Mouse (Mus musculus) embryonic facial prominence, embryonic 11.5 days (tissue): ENCODE data around the gene Tiam1. TPM values are rescaled to one million over a fixed set of nuclear protein-coding genes. Genes with fewer than 3 reads are reported as not detected.

Experiments
- ATAC-seq: fragments of 200-750 bp; cut with Nextera tagmentation; replicated peaks from 2 replicates; pipeline ENCODE4 v1.8.0; 2017; ENCODE audit warnings: low read depth; ENCODE audit not compliant: insufficient number of reproducible peaks, low FRiP score, low TSS enrichment
- DNase-seq: peaks from one replicate; pipeline ENCODE4 v3.0.0-alpha.2; 2015; ENCODE audit warnings: low spot score
- H3K27ac ChIP-seq: fragments of 300-500 bp; sonication (generic); replicated peaks from 2 replicates; pipeline ENCODE4 v1.5.1; 2014; ENCODE audit warnings: mild to moderate bottlenecking, low read depth, low read length, control low read depth
- H3K27me3 ChIP-seq: fragments of 300-500 bp; sonication (generic); 2 replicates; pipeline ENCODE4 v1.6.1; 2014; ENCODE audit warnings: mild to moderate bottlenecking, low read length, moderate library complexity, mixed read lengths; ENCODE audit not compliant: control insufficient read depth, insufficient read depth
- H3K36me3 ChIP-seq: fragments of 300-500 bp; sonication (generic); replicated peaks from 2 replicates; pipeline ENCODE4 v1.6.1; 2014; ENCODE audit warnings: low read depth, mild to moderate bottlenecking, low read length, moderate library complexity, mixed read lengths; ENCODE audit not compliant: control insufficient read depth, insufficient read depth
- H3K4me1 ChIP-seq: fragments of 300-500 bp; sonication (generic); 2 replicates; pipeline ENCODE4 v1.6.1; 2014; ENCODE audit warnings: low read length, mixed read lengths; ENCODE audit not compliant: control insufficient read depth, insufficient read depth
- H3K4me2 ChIP-seq: fragments of 300-500 bp; sonication (generic); 2 replicates; pipeline ENCODE4 v1.6.1; 2014; ENCODE audit warnings: low read depth, mild to moderate bottlenecking, control low read depth, low read length, moderate library complexity
- H3K4me3 ChIP-seq: fragments of 300-500 bp; sonication (generic); 2 replicates; pipeline ENCODE4 v1.5.1; 2014; ENCODE audit warnings: low read depth, low read length, control low read depth
- H3K9ac ChIP-seq: fragments of 300-500 bp; sonication (generic); replicated peaks from 2 replicates; pipeline ENCODE4 v1.6.1; 2014; ENCODE audit warnings: mild to moderate bottlenecking, control low read depth, low read length
- H3K9me3 ChIP-seq: fragments of 300-500 bp; sonication (generic); replicated peaks from 2 replicates; pipeline ENCODE4 v1.6.1; 2016; ENCODE audit warnings: mild to moderate bottlenecking, low read length, inconsistent platforms, mixed read lengths; ENCODE audit not compliant: control insufficient read depth
- WGBS: fragments of 180-500 bp; shearing (Covaris S2); extraction: QIAGEN DNeasy Blood & Tissue Kit; methylation state at CpG from one replicate; pipeline ENCODE4 v1.1.7; 2014; 5-methylcytosine and 5-hydroxymethylcytosine counted together
- polyA plus RNA-seq: library from polyadenylated mRNA; unstranded; fragments of >200 nt; fragmentation: Nextera tagmentation; extraction: Ambion mirVana; gene quantifications from 2 replicates; pipeline ENCODE4 v1.2.1, GENCODE M21; 2014

Gene Tiam1
- polyA plus RNA-seq, 1 experiment from 2014 or later: 33.8 TPM

GRCm38 (mm10) chr16:89839829-89840228 lies 303.7 kb downstream of the Tiam1 start:
- Histone ChIP-seq H3K36me3 (no peaks in the 10 kb centered on the region), H3K27ac (no peak overlapping the region), H3K9me3 (no peaks in the 10 kb centered on the region), H3K27me3 (no peaks in the 10 kb centered on the region), H3K4me3 (no peak overlapping the region), H3K4me2 (no peak overlapping the region), H3K4me1 (no peaks in the 10 kb centered on the region), H3K9ac (no peak overlapping the region)
- ATAC-seq (no peak), DNase-seq (no peak)
- 81% methylated on average over 5 of the region's 5 CpGs for WGBS

DNA sequence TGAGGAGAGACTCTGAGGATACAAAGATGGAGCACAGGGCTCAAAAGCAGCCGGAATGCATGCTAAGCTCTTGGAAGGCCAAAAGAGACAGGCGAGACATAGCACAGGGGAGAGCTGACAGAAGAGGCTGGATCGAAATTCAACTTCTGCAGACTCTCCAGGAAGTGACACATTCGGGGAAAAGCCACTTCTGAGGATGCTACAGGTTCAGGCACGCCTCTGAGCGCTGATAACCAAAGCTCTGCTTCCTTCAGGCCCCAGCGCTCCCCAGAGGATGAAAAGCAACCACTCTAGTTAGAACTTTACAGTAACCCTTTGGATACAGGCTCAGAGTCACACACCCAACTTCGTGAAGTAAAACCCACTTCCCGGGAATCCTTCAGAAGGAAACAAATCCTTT lies 306.5 kb downstream of the Tiam1 start:
- no peak overlapping the region for H3K27ac ChIP-seq

DNA sequence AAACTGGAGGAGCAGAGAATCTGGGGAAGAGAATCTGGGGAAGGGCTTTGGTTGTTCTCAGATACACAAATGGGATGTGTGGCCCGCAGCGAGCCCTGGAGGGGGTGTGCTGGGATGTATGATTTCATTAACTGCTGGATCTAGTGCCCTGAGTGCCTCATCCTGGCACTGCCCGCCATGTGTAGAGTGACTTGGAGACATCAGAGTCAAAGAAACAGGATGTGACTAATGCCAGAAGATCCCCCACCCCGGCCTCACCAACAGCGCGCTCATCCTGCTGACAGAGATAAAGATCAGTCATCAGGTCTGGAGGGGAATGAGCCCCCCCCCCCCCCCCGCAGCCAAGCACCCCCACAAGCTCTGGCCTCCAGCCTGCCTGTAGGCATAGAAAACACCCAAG lies 308.0 kb downstream of the Tiam1 start:
- Histone ChIP-seq H3K4me2 (no peak overlapping the region), H3K27ac (no peak overlapping the region), H3K27me3 (no peaks in the 10 kb centered on the region), H3K9ac (no peak overlapping the region), H3K9me3 (no peaks in the 10 kb centered on the region), H3K4me3 (no peak overlapping the region), H3K36me3 (no peaks in the 10 kb centered on the region), H3K4me1 (no peaks in the 10 kb centered on the region)
- WGBS: 83% methylated on average over 7 of the region's 7 CpGs
- DNase-seq (no peak), ATAC-seq (no peak)

More for the DNA sequence above, 306.5 kb downstream of the Tiam1 start:
- DNase-seq: no peak
- ATAC-seq: no peak
- no peaks in the 10 kb centered on the region for H3K27me3 ChIP-seq
- no peaks in the 10 kb centered on the region for H3K9me3 ChIP-seq
- no peaks in the 10 kb centered on the region for H3K36me3 ChIP-seq
- no peak overlapping the region for H3K9ac ChIP-seq
- H3K4me2 ChIP-seq: no peak overlapping the region
- H3K4me1 ChIP-seq: no peaks in the 10 kb centered on the region
- WGBS: 68% methylated on average over 9 of the region's 9 CpGs
- no peak overlapping the region for H3K4me3 ChIP-seq

DNA sequence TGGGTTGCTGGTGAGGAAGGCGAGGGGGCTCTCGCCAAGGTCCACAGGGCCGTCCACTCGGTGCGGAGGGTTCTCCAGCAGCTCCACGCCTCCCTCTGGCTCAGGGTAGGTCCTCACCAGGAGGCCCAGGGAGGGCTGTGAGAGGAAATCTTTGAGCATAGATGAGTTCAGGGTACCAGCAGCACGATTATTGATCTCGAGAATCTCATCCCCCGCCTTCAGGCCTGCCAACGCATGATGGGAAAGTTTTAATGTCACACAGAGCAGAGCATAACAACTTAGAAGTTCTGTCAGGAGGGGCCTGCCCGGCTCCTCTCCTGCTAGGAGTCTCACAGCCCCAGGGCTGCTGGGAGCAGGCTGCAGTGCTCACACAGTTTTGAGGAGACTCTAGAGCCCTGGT lies 310.6 kb downstream of the Tiam1 start:
- Histone ChIP-seq H3K36me3 (no peaks in the 10 kb centered on the region), H3K9me3 (no peaks in the 10 kb centered on the region), H3K9ac (no peak overlapping the region), H3K27me3 (no peaks in the 10 kb centered on the region), H3K4me1 (no peaks in the 10 kb centered on the region), H3K4me2 (no peak overlapping the region), H3K27ac (no peak overlapping the region), H3K4me3 (no peak overlapping the region)
- no peak for ATAC-seq
- 79% methylated on average over 11 of the region's 11 CpGs for WGBS
- no peak for DNase-seq

DNA sequence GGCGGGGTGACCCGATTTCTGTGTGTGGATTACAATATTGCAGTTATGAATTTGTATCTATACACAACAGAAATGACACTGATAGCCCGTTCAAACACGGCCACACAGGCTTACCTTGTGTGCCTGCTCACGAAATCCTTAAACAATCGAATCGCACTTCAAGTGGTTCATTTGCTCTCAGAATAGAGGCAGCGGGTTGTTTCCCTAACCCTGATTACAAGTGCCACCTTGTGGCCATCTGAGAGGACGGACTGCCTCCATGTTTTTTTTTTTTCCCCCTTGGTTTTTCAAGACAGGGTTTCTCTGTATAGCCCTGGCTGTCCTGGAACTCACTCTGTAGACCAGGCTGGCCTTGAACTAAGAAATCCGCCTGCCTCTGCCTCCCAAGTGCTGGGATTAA lies 312.4 kb downstream of the Tiam1 start:
- no peak for ATAC-seq

GRCm38 (mm10) chr16:89830221-89830648 lies 313.3 kb downstream of the Tiam1 start:
- ATAC-seq (no peak), DNase-seq (no peak)
- WGBS: 78% methylated on average over 15 of the region's 15 CpGs
- Histone ChIP-seq H3K4me3 (no peak overlapping the region), H3K27ac (no peak overlapping the region), H3K4me2 (no peak overlapping the region), H3K27me3 (no peaks in the 10 kb centered on the region), H3K9ac (no peak overlapping the region), H3K4me1 (no peaks in the 10 kb centered on the region), H3K9me3 (no peaks in the 10 kb centered on the region), H3K36me3 (no peaks in the 10 kb centered on the region)

More for the DNA sequence above, 312.4 kb downstream of the Tiam1 start:
- H3K27ac ChIP-seq: no peak overlapping the region
- peak; percentile 77 for DNase-seq
- H3K4me1 ChIP-seq: no peaks in the 10 kb centered on the region
- no peaks in the 10 kb centered on the region for H3K36me3 ChIP-seq
- WGBS: 44% methylated on average over 10 of the region's 10 CpGs
- H3K4me2 ChIP-seq: no peak overlapping the region
- no peaks in the 10 kb centered on the region for H3K9me3 ChIP-seq
- H3K9ac ChIP-seq: no peak overlapping the region
- no peaks in the 10 kb centered on the region for H3K27me3 ChIP-seq
- H3K4me3 ChIP-seq: no peak overlapping the region

GRCm38 (mm10) chr16:89827496-89828125 lies 316.0 kb downstream of the Tiam1 start:
- H3K4me3 ChIP-seq: no peak overlapping the region
- H3K9me3 ChIP-seq: no peaks in the 10 kb centered on the region
- 70% methylated on average over 17 of the region's 17 CpGs for WGBS
- H3K4me1 ChIP-seq: no peaks in the 10 kb centered on the region
- no peaks in the 10 kb centered on the region for H3K27me3 ChIP-seq
- no peaks in the 10 kb centered on the region for H3K36me3 ChIP-seq
- no peak overlapping the region for H3K9ac ChIP-seq
- H3K27ac ChIP-seq: no peak overlapping the region
- ATAC-seq (no peak), DNase-seq (no peak)
- H3K4me2 ChIP-seq: no peak overlapping the region

GRCm38 (mm10) chr16:89825875-89826274 lies 317.7 kb downstream of the Tiam1 start:
- ATAC-seq: no peak
- 51% methylated on average over 12 of the region's 12 CpGs for WGBS
- no peaks in the 10 kb centered on the region for H3K27me3 ChIP-seq

More at GRCm38 (mm10) chr16:89825875-89826274, 317.7 kb downstream of the Tiam1 start:
- Histone ChIP-seq H3K4me1 (no peaks in the 10 kb centered on the region), H3K4me2 (no peak overlapping the region), H3K9me3 (no peaks in the 10 kb centered on the region), H3K36me3 (no peaks in the 10 kb centered on the region), H3K9ac (no peak overlapping the region), H3K4me3 (no peak overlapping the region), H3K27ac (no peak overlapping the region)
- DNase-seq: no peak
